In the genomic region with DNA sequence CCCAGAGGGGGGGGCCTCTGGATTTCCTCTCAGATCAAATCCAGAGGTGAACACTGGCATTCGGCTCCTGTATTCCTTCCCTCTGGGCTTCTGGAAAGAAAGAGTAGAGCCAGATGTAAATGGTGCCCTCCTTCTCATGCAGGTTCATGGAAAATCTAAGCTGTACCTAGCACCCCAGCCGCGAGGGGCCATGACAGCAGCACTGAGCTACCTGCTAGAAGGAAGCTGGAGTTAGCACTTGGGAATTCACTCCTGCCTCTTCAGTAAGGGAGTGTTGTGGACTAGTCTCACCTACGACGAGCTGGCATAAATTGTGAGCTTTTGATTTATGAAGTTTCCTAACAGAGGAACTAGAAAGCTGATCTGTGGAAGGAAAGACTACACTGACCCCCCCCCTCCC, we compare ENCODE assay signal across 10 mouse cellular contexts. TPM values are rescaled to one million over a fixed set of nuclear protein-coding genes. Genes with fewer than 3 reads are reported as not detected.
DNase-seq lines count a peak whose midpoint lies in the region; ATAC-seq lines count a peak whose summit lies in the region.
"Had no signal": no experiment of that assay in that cellular context is flagged by ENCODE, and none has a peak within 500 bp of the region (broad histone marks: within the 10 kb centered on the region; RNA-seq: fewer than 3 reads in every experiment).

No protein-coding gene starts in this region.

- no peak overlapping the region for H3K4me3 ChIP-seq in heart, embryonic 15.5 days
- H3K4me3 ChIP-seq in neural tube, embryonic 13.5 days, result no peak overlapping the region

- peaks cover 13% of the 10 kb centered on the region for H3K4me1 ChIP-seq in heart, embryonic 15.5 days (replicated peaks)
- H3K4me1 ChIP-seq in neural tube, embryonic 13.5 days (replicated peaks), result peaks cover 22% of the 10 kb centered on the region

- no peaks in the 10 kb centered on the region for H3K9me3 ChIP-seq in heart, embryonic 15.5 days (replicated peaks)
- H3K9me3 ChIP-seq in neural tube, embryonic 13.5 days, result no peaks in the 10 kb centered on the region

- H3K4me2 ChIP-seq in heart, embryonic 15.5 days, result no peak overlapping the region
- H3K4me2 ChIP-seq in neural tube, embryonic 13.5 days, result no peak overlapping the region

- H3K27ac ChIP-seq in heart, embryonic 15.5 days, result peak overlapping the region; percentile 22; the same call in 1 of the 2 replicates
- peak overlapping the region; percentile 62 for H3K27ac ChIP-seq in neural tube, embryonic 13.5 days (replicated peaks)

- DNase-seq in heart, postnatal 14 days, result no peak
- DNase-seq in neural tube, embryonic 10.5 days (ENCODE audit: extremely low spot score, low spot score), result no peak
- DNase-seq in lung, postnatal 25 days (ENCODE audit: low spot score), result peak; percentile 23
- DNase-seq in embryo, embryonic 10.5 days (ENCODE audit: low spot score), result no peak
- no peak for DNase-seq in spleen, adult 18-20 months
- DNase-seq in cerebellum, adult 11-12 months, result no peak

- H3K36me3 ChIP-seq in heart, embryonic 15.5 days, result no peaks in the 10 kb centered on the region
- H3K36me3 ChIP-seq in neural tube, embryonic 13.5 days, result no peaks in the 10 kb centered on the region

- 75% methylated on average over 5 of the region's 5 CpGs for WGBS in heart, embryonic 15.5 days
- WGBS in neural tube, embryonic 13.5 days, result 84% methylated on average over 5 of the region's 5 CpGs

- intact Hi-C loops in heart, postnatal 14 days (cut with DNase I), result no loop called here

- no peaks in the 10 kb centered on the region for H3K27me3 ChIP-seq in heart, embryonic 15.5 days
- no peaks in the 10 kb centered on the region for H3K27me3 ChIP-seq in neural tube, embryonic 13.5 days

- H3K9ac ChIP-seq in heart, embryonic 15.5 days, result no peak overlapping the region
- 0 out of 2 replicates have a peak overlapping the region, but pooled peaks have one; percentile 1 for H3K9ac ChIP-seq in neural tube, embryonic 13.5 days

- no peak for ATAC-seq in heart, embryonic 15.5 days (replicated peaks; ENCODE audit: insufficient number of reproducible peaks, insufficient read depth, low FRiP score, low read depth)
- no peak for ATAC-seq in neural tube, embryonic 13.5 days (ENCODE audit: low read depth)

RNA-seq across cellular contexts. Expression of a gene that starts 1.6 kb away (rescaled TPM):
- polyA plus RNA-seq in heart, embryonic 15.5 days (2015; fragmentation: Nextera tagmentation; extraction: Ambion mirVana), result 0.10 TPM in 1 of 2 replicates, not detected in the other
- total RNA-seq in heart, postnatal 14 days (2021), result under 1 TPM in 1 of 2 experiments, not detected in 1; 0.19 TPM
- polyA plus RNA-seq in neural tube, embryonic 13.5 days (2015; fragmentation: Nextera tagmentation; extraction: Ambion mirVana), result 0.17 TPM in 1 of 2 replicates, not detected in the other
- total RNA-seq: common myeloid progenitor, adult 5-6 weeks; gastrocnemius, adult 8-10 months had no signal

RNA-seq across cellular contexts. Expression of a gene that starts 30.2 kb away (rescaled TPM):
- polyA plus RNA-seq in heart, embryonic 15.5 days (2015; fragmentation: Nextera tagmentation; extraction: Ambion mirVana), result 154 and 159 TPM in 2 replicates
- total RNA-seq in heart, postnatal 14 days (2021), result 10 to 100 TPM; 84.0 to 95.2 TPM
- polyA plus RNA-seq in neural tube, embryonic 13.5 days (2015; fragmentation: Nextera tagmentation; extraction: Ambion mirVana), result 308 and 327 TPM in 2 replicates
